Mouse (Mus musculus) monocyte, adult 5-6 weeks (primary cell): Measurements from ENCODE around the gene Gm13078. TPM values are rescaled to one million over a fixed set of nuclear protein-coding genes. Genes with fewer than 3 reads are reported as not detected.

Source experiments
- ATAC-seq: fragments of 153-309, 156-312 bp; replicated peaks from 2 replicates; pipeline ENCODE4 v1.8.0; 2017; ENCODE audit warnings: mild to moderate bottlenecking; ENCODE audit not compliant: low TSS enrichment, insufficient number of reproducible peaks, severe bottlenecking, poor library complexity, low FRiP score
- total RNA-seq: library from RNA; stranded (forward); fragments of 200-1000, 200-491, 200-594 nt; gene quantifications from 3 replicates; pipeline ENCODE4 v1.2.3, GENCODE M21; 2017

The Gm13078 gene
- not detected in 3 replicates for total RNA-seq

- ATAC-seq = no peak
Measured at GRCm38 (mm10) chr4:143719155-143719554, at the start of gene Gm13078. TSS of gene Gm13078 (plus strand) at chr4:143719455.

GRCm38 (mm10) chr4:143702611-143703010 lies 16.6 kb upstream of the Gm13078 start, which contains the start of gene Gm13089:
TSS of gene Gm13089 (minus strand) at chr4:143702711.
- ATAC-seq = no peak

Other genes with a start within 250 kb of the Gm13078 start
- not detected in 3 replicates for gene Gm13043, start 208.1 kb upstream of the Gm13078 start, total RNA-seq
- gene Gm13040, start 183.5 kb upstream of the Gm13078 start, total RNA-seq = not detected in 3 replicates
- gene BC080695, start 167.8 kb upstream of the Gm13078 start, total RNA-seq = not detected in 3 replicates
- gene Gm13057, start 167.7 kb upstream of the Gm13078 start, total RNA-seq = not detected in 3 replicates
- gene Gm13083, start 104.5 kb upstream of the Gm13078 start, total RNA-seq = not detected in 3 replicates
- not detected in 3 replicates for gene Gm13088, start 62.2 kb upstream of the Gm13078 start, total RNA-seq
- not detected in 3 replicates for gene Gm13089, start 16.7 kb upstream of the Gm13078 start, total RNA-seq
- not detected in 3 replicates for gene Gm13023, start 69.9 kb downstream of the Gm13078 start, total RNA-seq
- gene Gm13084, start 96.6 kb downstream of the Gm13078 start, total RNA-seq = not detected in 3 replicates
- gene Gm13103, start 127.0 kb downstream of the Gm13078 start, total RNA-seq = not detected in 3 replicates
- gene Pramef6, start 180.9 kb downstream of the Gm13078 start, total RNA-seq = not detected in 3 replicates
- gene Pramef25, start 231.6 kb downstream of the Gm13078 start, total RNA-seq = not detected in 3 replicates
- not detected in 3 replicates for gene Gm13101, start 247.5 kb downstream of the Gm13078 start, total RNA-seq